Mouse (Mus musculus): ENCODE measurements at regions not wholly inside any gene's neighbourhood (a gene's known extent, or its start where the extent isn't known, plus 50 kb on each side); places are given as distances from the start of the nearest gene placed in this dataset.

DNA sequence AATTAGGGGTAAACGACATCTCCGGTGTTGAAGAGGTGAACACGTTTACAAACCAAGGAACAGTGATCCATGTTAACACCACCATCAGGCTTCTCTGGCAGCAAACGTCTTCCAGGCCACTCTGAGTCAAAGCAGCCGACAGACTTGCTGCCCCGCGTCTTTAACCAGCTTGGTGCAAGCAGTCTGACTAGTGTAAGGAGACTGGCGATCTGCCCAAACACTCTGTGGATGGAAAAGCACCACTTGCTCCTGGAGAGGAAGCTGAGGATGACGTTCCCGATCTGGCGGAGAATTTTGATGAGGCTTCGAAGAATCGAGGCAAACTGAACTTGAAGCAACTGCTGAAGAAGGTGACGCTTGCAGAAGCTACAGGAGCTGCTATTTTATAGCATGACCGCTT, 57.5 kb upstream of the Med13l start:
- DNase-seq = no peak

DNA sequence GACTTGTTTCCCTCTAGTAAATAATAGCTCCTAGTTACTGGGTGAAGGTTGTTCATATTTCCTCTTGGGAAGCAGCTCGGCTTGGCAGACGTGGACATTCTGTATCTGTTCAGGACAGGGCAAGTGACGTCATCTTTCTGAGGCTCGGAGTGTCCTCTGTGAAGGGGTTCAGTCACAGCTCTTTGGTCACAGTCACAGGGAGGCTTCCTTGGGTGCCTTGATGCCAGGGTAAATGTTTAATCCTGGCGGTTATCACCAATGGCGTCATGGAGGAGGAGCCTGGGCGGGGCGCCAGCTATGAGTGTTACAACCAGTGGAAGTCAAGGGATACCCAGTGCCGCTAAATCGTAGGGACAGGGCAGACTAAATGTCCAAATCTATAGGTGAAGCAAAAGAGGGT, 56.3 kb upstream of the Med13l start:
- DNase-seq = no peak

DNA sequence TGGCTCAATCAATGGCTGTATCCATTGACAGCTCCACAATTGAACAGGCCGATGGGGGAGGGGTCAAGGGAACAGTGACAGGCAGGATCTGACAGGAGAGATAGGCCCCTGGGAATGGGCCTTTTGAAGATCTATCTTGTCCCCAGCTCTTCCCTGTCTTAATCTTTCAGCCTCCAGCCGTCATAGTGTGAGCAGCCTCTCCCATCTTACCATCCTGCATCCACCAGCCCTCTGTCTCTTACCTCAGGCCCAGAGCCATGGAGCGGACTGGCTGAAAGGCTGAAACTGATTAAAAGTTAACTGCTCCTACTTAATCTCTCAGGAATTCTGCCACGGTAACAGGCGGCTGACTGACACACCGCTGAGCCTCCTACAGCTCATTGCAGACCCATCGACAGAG, 55.6 kb upstream of the Med13l start:
- no peak for DNase-seq

DNA sequence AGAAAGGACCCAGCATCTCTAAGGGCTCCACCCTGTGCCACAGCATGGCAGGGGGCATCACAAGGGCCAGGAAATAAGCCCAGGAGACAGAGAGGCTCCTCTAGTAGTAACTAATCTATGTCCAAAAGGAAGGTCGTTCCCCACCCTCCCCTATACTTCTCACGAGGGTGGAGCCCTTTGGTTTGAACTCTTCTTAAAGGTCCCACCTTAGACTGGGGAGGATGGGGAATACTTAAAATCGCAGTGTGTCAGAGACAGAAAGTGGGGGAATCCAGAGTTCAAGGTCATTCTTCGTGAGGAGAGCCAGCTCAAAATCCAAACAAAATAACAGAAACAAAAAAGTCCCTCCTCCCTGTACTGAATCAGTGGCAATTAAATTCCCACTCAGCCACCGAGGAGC, 50.6 kb upstream of the Med13l start:
- no peak for DNase-seq
